Mouse (Mus musculus): ENCODE results near the gene Tbx2. TPM values are rescaled to one million over a fixed set of nuclear protein-coding genes. Genes with fewer than 3 reads are reported as not detected.

Gene Tbx2
- total and polyA plus RNA-seq, 3 experiments = 0.01 TPM; not detected in 2

- no peak overlapping the region for H3K4me3 ChIP-seq (ENCODE audit: control insufficient read depth in 1 of 2, insufficient read depth in 1 of 2, low read depth in 2 of 2, low read length in 2 of 2)
- no peak for DNase-seq (ENCODE audit: low read depth, low spot score)
- no peaks in the 10 kb centered on the region for H3K79me2 ChIP-seq (ENCODE audit: control insufficient read depth, insufficient read depth, low read length, poor library complexity)
- peaks cover 3 to 5% of the 10 kb centered on the region in 2 experiments; a peak in 3 of 4 replicates for H3K4me1 ChIP-seq (ENCODE audit: control insufficient read depth in 1 of 2, insufficient read depth in 2 of 2, low read length in 2 of 2)
- no peaks in the 10 kb centered on the region for H3K27me3 ChIP-seq (ENCODE audit: control insufficient read depth in 1 of 2, insufficient read depth in 2 of 2, low read length in 2 of 2)
- H3K36me3 ChIP-seq (ENCODE audit: control insufficient read depth in 1 of 2, insufficient read depth in 2 of 2, low read length in 2 of 2) = peaks cover 0 to 7% of the 10 kb centered on the region in 2 experiments; a peak in 1 of 4 replicates
- no peaks in the 10 kb centered on the region for H3K9me3 ChIP-seq (replicated peaks; ENCODE audit: insufficient read depth, low read length)
- H3K27ac ChIP-seq (ENCODE audit: control insufficient read depth, low read depth, low read length) = no peak overlapping the region
- no peak overlapping the region for H3K9ac ChIP-seq (ENCODE audit: control insufficient read depth, low read depth, low read length, poor library complexity, severe bottlenecking)
- TF ChIP-seq UBTF (IDR thresholded peaks at IDR 0.05; ENCODE audit: borderline replicate concordance, insufficient read depth, low read depth, low read length) (no peak), BHLHE40 (IDR thresholded peaks at IDR 0.05; ENCODE audit: borderline replicate concordance, low read depth, low read length) (no peak), MAFK (IDR thresholded peaks at IDR 0.05; ENCODE audit: borderline replicate concordance, low read depth, low read length) (no peak), ELF1 (IDR thresholded peaks at IDR 0.05; ENCODE audit: low read depth, low read length) (no peak), MYC (IDR thresholded peaks at IDR 0.05; ENCODE audit: low read depth, low read length) (no peak), USF1 (IDR thresholded peaks at IDR 0.05; ENCODE audit: low read depth, low read length) (no peak), NRF1 (IDR thresholded peaks at IDR 0.05; ENCODE audit: insufficient read depth, low read depth, low read length, poor library complexity, severe bottlenecking) (no peak), POLR2AphosphoS2 (IDR thresholded peaks at IDR 0.05; ENCODE audit: low read length) (no peak), ZMIZ1 (IDR thresholded peaks at IDR 0.05; ENCODE audit: low read depth, low read length) (no peak), RAD21 (IDR thresholded peaks at IDR 0.05; ENCODE audit: low read depth, low read length) (no peak), ETS1 (IDR thresholded peaks at IDR 0.05; ENCODE audit: low read depth, low read length) (no peak), CTCF (IDR thresholded peaks at IDR 0.05 in 2 of 3, conservative IDR thresholded peaks at IDR 0.05 in 1 of 3; ENCODE audit: control insufficient read depth in 1 of 3, insufficient read depth in 1 of 3, low read depth in 2 of 3, low read length in 3 of 3, poor library complexity in 1 of 3, severe bottlenecking in 1 of 3) (no peak), GABPA (IDR thresholded peaks at IDR 0.05; ENCODE audit: low read depth, low read length) (no peak), POLR2A (IDR thresholded peaks at IDR 0.05; ENCODE audit: control insufficient read depth in 1 of 2, insufficient read depth in 1 of 2, low read depth in 1 of 2, low read length in 2 of 2, poor library complexity in 1 of 2) (no peak), TBP (IDR thresholded peaks at IDR 0.05; ENCODE audit: low read depth, low read length) (no peak), ZNF384 (IDR thresholded peaks at IDR 0.05; ENCODE audit: low read depth, low read length) (no peak), MAX (IDR thresholded peaks at IDR 0.05; ENCODE audit: low read length) (no peak), POLR2AphosphoS5 (IDR thresholded peaks at IDR 0.05; ENCODE audit: borderline replicate concordance, low read depth, low read length) (no peak)
These were observed 58.8 kb downstream of the Tbx2 start for GRCm38 (mm10) chr11:85891010-85891691.

Other genes with a start within 250 kb of the Tbx2 start
- not detected in 2 replicates for gene Gm11444, start 17.8 kb downstream of the Tbx2 start, total RNA-seq (2012; rRNA removed)
- gene Gm11444, start 17.8 kb downstream of the Tbx2 start, polyA plus RNA-seq (2012; ENCODE audit: insufficient read depth in 1 of 2, insufficient read length in 2 of 2, low read depth in 1 of 2, low replicate concordance in 2 of 2, missing spikeins in 1 of 2) = under 1 TPM in 1 of 2 experiments, not detected in 1; 0.21 TPM
- 0.07 and 0.12 TPM in 2 replicates for gene Tbx4, start 53.9 kb downstream of the Tbx2 start, total RNA-seq (2012; rRNA removed)
- under 1 TPM in 1 of 2 experiments, not detected in 1; 0.64 TPM for gene Tbx4, start 53.9 kb downstream of the Tbx2 start, polyA plus RNA-seq (2012; ENCODE audit: insufficient read depth in 1 of 2, insufficient read length in 2 of 2, low read depth in 1 of 2, low replicate concordance in 2 of 2, missing spikeins in 1 of 2)

Data from MEL (cell line).